Mouse (Mus musculus) cerebellum, adult (tissue): ENCODE measurements around the gene Olfr1308.

Experiments
- ATAC-seq: cut with Nextera tagmentation; 2 replicates; pipeline ENCODE4 v1.9.2; 2017; ENCODE audit warnings: mild to moderate bottlenecking, moderate library complexity, mixed read lengths; ENCODE audit not compliant: insufficient number of reproducible peaks, low FRiP score, low TSS enrichment

Olfr1308 gene

GRCm38 (mm10) chr2:111964844-111965243 is at the start of gene Olfr1308:
TSS of gene Olfr1308 (minus strand) at chr2:111964944.
- ATAC-seq = no peak

DNA sequence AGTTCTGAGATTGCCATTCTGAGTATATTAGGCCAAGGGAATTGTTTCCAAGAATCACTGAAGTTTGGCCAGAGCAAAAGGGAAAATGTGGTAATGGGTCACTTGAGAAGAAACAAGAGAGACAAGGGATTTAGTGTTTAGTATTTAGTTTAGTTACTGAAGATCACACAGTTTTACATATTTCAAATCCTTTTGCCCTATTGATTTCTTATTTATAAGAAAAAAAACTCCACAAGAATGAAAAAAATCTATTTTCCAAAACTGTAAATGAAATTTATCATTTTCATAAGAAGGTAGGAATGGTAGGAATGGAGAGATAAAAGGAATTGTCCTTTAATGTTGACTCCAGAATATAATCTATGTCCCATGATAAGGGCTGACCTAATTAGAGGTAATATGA is 47.9 kb upstream of the Olfr1308 start, which contains the start of gene Olfr1310:
Gene Olfr1310 (minus strand): TSS at position 101 of the 400 bp plus-strand sequence.
- no peak for ATAC-seq

DNA sequence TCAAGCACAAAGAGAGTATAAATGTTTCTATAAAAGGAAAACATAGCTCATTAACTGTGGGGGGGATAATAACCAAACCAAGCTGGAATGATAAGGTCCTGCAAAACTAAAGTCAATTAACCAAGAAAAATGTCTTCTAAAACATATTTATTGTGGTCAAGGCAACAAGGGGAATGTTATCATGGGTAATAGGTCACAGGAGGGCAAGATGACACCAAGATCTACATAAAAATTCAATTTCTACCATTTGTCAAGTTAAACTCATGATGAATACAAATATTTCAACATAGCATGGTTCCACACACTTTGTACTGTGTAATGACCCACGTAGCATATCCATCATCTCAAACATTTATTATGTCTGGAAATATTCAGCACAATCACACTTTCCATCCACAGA is 25.4 kb upstream of the Olfr1308 start, which contains the start of gene Olfr1309:
Gene Olfr1309 (minus strand): TSS at position 101 of the 400 bp plus-strand sequence.
- ATAC-seq = no peak

- ATAC-seq = no peak
Observed at GRCm38 (mm10) chr2:111949340-111949739, 15.4 kb downstream of the Olfr1308 start, which contains the start of gene Olfr1307. TSS of gene Olfr1307 (minus strand) at chr2:111949440.

DNA sequence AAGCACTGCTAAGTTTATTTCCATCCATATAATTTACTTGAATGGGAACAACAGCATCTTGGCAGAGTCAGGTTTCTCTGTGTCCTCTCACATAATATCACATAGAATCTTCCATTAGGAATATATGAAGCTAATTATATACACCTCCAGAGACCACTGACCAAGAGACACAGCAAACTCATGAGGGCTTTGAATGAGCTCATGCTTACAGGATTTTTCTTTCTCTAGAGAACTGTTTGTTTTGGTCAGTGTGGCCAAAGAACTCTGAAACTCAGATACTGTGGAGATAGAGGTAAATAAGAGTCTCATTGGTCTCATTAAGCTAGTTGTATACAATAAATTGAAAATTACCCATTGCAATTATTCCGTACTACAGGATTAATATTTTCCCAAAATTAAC is 48.6 kb downstream of the Olfr1308 start, which contains the start of gene Olfr1306:
Gene Olfr1306 (minus strand): TSS at position 101 of the 400 bp plus-strand sequence.
- no peak for ATAC-seq
